Mouse (Mus musculus) liver, embryonic 12.5 days (tissue): Measurements from ENCODE around the gene Pcdh9. TPM values are rescaled to one million over a fixed set of nuclear protein-coding genes. Genes with fewer than 3 reads are reported as not detected.

Experiments
- ATAC-seq: fragments of 200-750 bp; cut with Nextera tagmentation; 2 replicates; pipeline ENCODE4 v1.8.0; 2017; ENCODE audit warnings: moderate number of reproducible peaks, mild to moderate bottlenecking, moderate library complexity
- H3K27ac ChIP-seq: fragments of 300-500 bp; sonication (generic); 2 replicates; pipeline ENCODE4 v1.5.1; 2016; ENCODE audit warnings: mild to moderate bottlenecking
- H3K27me3 ChIP-seq: fragments of 300-500 bp; sonication (generic); replicated peaks from 2 replicates; pipeline ENCODE4 v1.6.1; 2016; ENCODE audit warnings: mild to moderate bottlenecking, moderate library complexity
- H3K36me3 ChIP-seq: fragments of 300-500 bp; sonication (generic); 2 replicates; pipeline ENCODE4 v1.6.1; 2016; ENCODE audit warnings: mild to moderate bottlenecking, moderate library complexity
- H3K4me1 ChIP-seq: fragments of 300-500 bp; sonication (generic); 2 replicates; pipeline ENCODE4 v1.6.1; 2016
- H3K4me2 ChIP-seq: fragments of 300-500 bp; sonication (generic); 2 replicates; pipeline ENCODE4 v1.6.1; 2016; ENCODE audit warnings: mild to moderate bottlenecking, moderate library complexity
- H3K4me3 ChIP-seq: fragments of 300-500 bp; sonication (generic); 2 replicates; pipeline ENCODE4 v1.5.1; 2016; ENCODE audit warnings: mild to moderate bottlenecking, moderate library complexity
- H3K9ac ChIP-seq: fragments of 300-500 bp; sonication (generic); 2 replicates; pipeline ENCODE4 v1.6.1; 2016; ENCODE audit warnings: mild to moderate bottlenecking, moderate library complexity
- H3K9me3 ChIP-seq: fragments of 300-500 bp; sonication (generic); replicated peaks from 2 replicates; pipeline ENCODE4 v1.6.1; 2016; ENCODE audit warnings: mild to moderate bottlenecking, moderate library complexity
- WGBS: fragments of 180-500 bp; shearing (Covaris S2); methylation state at CpG from one replicate; pipeline ENCODE4 v1.1.7; 2016; ENCODE audit not compliant: insufficient replicate concordance; 5-methylcytosine and 5-hydroxymethylcytosine counted together
- polyA plus RNA-seq: library from polyadenylated mRNA; unstranded; fragments of >200 nt; fragmentation: Nextera tagmentation; extraction: Ambion mirVana; gene quantifications from 2 replicates; pipeline ENCODE4 v1.2.1, GENCODE M21; 2016

Pcdh9 gene
- polyA plus RNA-seq, 1 experiment from 2014 or later, result 1.0 TPM

- Histone ChIP-seq H3K4me1 (no peaks in the 10 kb centered on the region), H3K4me3 (no peak overlapping the region), H3K27me3 (no peaks in the 10 kb centered on the region), H3K36me3 (no peaks in the 10 kb centered on the region), H3K9me3 (no peaks in the 10 kb centered on the region), H3K4me2 (no peak overlapping the region), H3K9ac (no peak overlapping the region), H3K27ac (no peak overlapping the region)
- no peak for ATAC-seq
- WGBS, result 58% methylated on average over 2 of the region's 2 CpGs
These were observed 690.7 kb downstream of the Pcdh9 start for GRCm38 (mm10) chr14:93199791-93200190.

DNA sequence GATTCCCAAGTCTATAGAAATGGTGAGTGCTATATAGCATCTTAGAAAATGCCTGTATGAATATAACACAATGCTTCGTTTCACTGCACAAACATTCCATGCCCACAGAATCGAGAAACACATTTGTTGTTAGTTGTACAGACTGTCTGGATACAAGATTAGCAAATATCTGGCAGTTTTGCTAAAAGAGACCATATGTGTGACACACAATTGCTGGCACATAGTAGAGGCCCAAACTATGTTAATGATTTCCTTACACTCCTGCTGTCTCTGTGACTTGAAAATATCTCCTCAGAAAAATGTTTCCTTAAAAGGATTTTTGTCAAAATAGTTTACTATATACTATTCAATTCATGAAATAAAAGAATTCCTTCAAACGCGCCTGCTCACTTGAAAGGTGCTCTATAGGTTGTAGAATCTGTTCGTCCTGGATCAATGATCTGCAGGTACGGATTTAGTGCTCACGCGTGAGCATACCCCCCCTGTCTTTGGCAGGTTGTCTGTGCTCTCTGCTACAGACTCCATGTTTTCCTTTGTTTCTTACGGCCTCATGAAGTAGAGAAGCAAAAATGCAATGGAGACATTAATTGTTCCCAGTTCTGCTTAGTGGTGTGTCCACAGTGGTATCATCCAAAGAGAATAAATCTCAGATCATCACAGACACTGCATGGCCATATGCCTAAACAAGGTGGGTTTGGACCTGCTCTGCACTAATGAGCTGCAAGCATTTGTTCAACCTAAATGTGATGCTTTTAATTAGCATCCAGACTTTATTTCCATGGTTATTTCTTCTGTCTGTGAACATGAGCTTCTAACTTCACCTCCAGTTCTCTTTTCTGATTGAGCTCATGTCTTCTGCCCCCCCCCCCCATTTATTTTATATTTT, 707.6 kb downstream of the Pcdh9 start:
- Histone ChIP-seq H3K27me3 (no peaks in the 10 kb centered on the region), H3K9ac (no peak overlapping the region), H3K4me2 (no peak overlapping the region), H3K36me3 (no peaks in the 10 kb centered on the region), H3K27ac (no peak overlapping the region), H3K4me1 (no peaks in the 10 kb centered on the region), H3K4me3 (no peak overlapping the region), H3K9me3 (no peaks in the 10 kb centered on the region)
- 76% methylated on average over 9 of the region's 9 CpGs for WGBS
- ATAC-seq, result no peak

- Histone ChIP-seq H3K4me3 (no peak overlapping the region), H3K4me2 (no peak overlapping the region), H3K27ac (no peak overlapping the region), H3K36me3 (no peaks in the 10 kb centered on the region), H3K9ac (no peak overlapping the region), H3K9me3 (no peaks in the 10 kb centered on the region), H3K27me3 (no peaks in the 10 kb centered on the region), H3K4me1 (no peaks in the 10 kb centered on the region)
- no peak for ATAC-seq
These were observed 721.3 kb downstream of the Pcdh9 start for GRCm38 (mm10) chr14:93169201-93169600.

DNA sequence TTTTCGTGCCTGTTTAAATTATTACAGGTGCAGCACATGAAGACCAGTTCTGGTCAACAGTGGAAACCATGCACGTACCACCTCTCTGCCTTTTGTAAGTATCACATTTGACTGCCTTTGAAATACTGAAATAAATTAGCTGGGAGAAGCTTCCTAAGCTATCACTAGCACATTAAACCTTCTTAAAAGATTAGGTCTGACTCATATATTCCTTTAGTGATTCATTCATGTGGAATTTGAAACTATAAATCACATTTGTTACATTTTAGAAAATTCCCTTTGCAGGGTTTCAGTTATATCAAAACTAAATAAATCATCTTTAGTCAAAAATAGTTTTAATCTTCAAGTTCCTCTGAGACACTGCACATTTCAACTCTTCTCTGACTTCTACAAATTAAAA, 722.1 kb downstream of the Pcdh9 start:
- Histone ChIP-seq H3K27me3 (no peaks in the 10 kb centered on the region), H3K9ac (no peak overlapping the region), H3K4me1 (no peaks in the 10 kb centered on the region), H3K27ac (no peak overlapping the region), H3K36me3 (no peaks in the 10 kb centered on the region), H3K9me3 (no peaks in the 10 kb centered on the region), H3K4me2 (no peak overlapping the region), H3K4me3 (no peak overlapping the region)
- 66% methylated on average over 2 of the region's 2 CpGs for WGBS
- ATAC-seq, result no peak

GRCm38 (mm10) chr14:93143414-93143813, 747.1 kb downstream of the Pcdh9 start:
- no peak for ATAC-seq
- no peak overlapping the region for H3K27ac ChIP-seq
- H3K4me3 ChIP-seq, result no peak overlapping the region
- H3K4me2 ChIP-seq, result no peak overlapping the region
- 70% methylated on average over 6 of the region's 6 CpGs for WGBS
- no peaks in the 10 kb centered on the region for H3K9me3 ChIP-seq
- H3K27me3 ChIP-seq, result no peaks in the 10 kb centered on the region
- no peak overlapping the region for H3K9ac ChIP-seq
- no peaks in the 10 kb centered on the region for H3K4me1 ChIP-seq
- H3K36me3 ChIP-seq, result no peaks in the 10 kb centered on the region

- WGBS, result 66% methylated on average over 4 of the region's 4 CpGs
- no peak for ATAC-seq
These were observed 748.4 kb downstream of the Pcdh9 start for GRCm38 (mm10) chr14:93142076-93142475.

DNA sequence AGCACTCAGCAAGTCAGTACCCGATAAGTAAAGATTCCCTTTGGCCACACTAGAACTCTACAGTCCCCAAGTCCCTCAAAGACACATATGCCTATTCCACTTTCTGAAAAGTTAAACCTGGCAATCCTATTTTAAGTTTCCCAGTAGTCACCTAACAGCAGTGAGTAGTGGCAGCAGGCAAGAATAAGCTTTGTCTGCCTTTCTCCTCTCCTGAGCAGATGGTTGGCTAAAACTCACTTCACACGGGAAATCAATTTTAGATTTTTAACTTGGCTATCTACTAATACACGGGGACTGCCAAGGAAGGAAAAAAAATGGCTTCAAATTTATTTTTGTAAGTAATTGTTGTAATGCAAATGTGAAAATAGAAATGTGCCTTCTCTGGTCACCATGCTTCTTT, 763.5 kb downstream of the Pcdh9 start:
- Histone ChIP-seq H3K9me3 (no peaks in the 10 kb centered on the region), H3K36me3 (no peaks in the 10 kb centered on the region), H3K27me3 (no peaks in the 10 kb centered on the region), H3K4me2 (no peak overlapping the region), H3K9ac (no peak overlapping the region), H3K27ac (no peak overlapping the region), H3K4me3 (no peak overlapping the region), H3K4me1 (no peaks in the 10 kb centered on the region)
- no peak for ATAC-seq
- 51% methylated on average over 3 of the region's 3 CpGs for WGBS

More at GRCm38 (mm10) chr14:93142076-93142475, 748.4 kb downstream of the Pcdh9 start:
- Histone ChIP-seq H3K9ac (no peak overlapping the region), H3K4me1 (no peaks in the 10 kb centered on the region), H3K27me3 (no peaks in the 10 kb centered on the region), H3K4me2 (no peak overlapping the region), H3K9me3 (no peaks in the 10 kb centered on the region), H3K36me3 (no peaks in the 10 kb centered on the region), H3K27ac (no peak overlapping the region), H3K4me3 (no peak overlapping the region)

GRCm38 (mm10) chr14:93102755-93103154, 787.7 kb downstream of the Pcdh9 start:
- Histone ChIP-seq H3K4me2 (no peak overlapping the region), H3K27me3 (no peaks in the 10 kb centered on the region), H3K4me3 (no peak overlapping the region), H3K27ac (no peak overlapping the region), H3K9ac (no peak overlapping the region), H3K9me3 (no peaks in the 10 kb centered on the region), H3K4me1 (no peaks in the 10 kb centered on the region), H3K36me3 (no peaks in the 10 kb centered on the region)
- 39% methylated on average over 2 of the region's 2 CpGs for WGBS
- no peak for ATAC-seq

- no peak overlapping the region for H3K9ac ChIP-seq
- no peak for ATAC-seq
- no peak overlapping the region for H3K4me2 ChIP-seq
- no peaks in the 10 kb centered on the region for H3K9me3 ChIP-seq
- no peak overlapping the region for H3K27ac ChIP-seq
- no peak overlapping the region for H3K4me3 ChIP-seq
- no peaks in the 10 kb centered on the region for H3K36me3 ChIP-seq
- no peaks in the 10 kb centered on the region for H3K4me1 ChIP-seq
- 60% methylated on average over 2 of the region's 2 CpGs for WGBS
- H3K27me3 ChIP-seq, result no peaks in the 10 kb centered on the region
These were observed 795.4 kb downstream of the Pcdh9 start for GRCm38 (mm10) chr14:93095081-93095480.

- Histone ChIP-seq H3K27me3 (no peaks in the 10 kb centered on the region), H3K4me3 (no peak overlapping the region), H3K9ac (no peak overlapping the region), H3K4me1 (no peaks in the 10 kb centered on the region), H3K9me3 (no peaks in the 10 kb centered on the region), H3K36me3 (no peaks in the 10 kb centered on the region), H3K4me2 (no peak overlapping the region), H3K27ac (no peak overlapping the region)
- 74% methylated on average over 4 of the region's 4 CpGs for WGBS
- no peak for ATAC-seq
These were observed 797.7 kb downstream of the Pcdh9 start for GRCm38 (mm10) chr14:93092806-93093205.

- H3K9me3 ChIP-seq, result no peaks in the 10 kb centered on the region
- no peak for ATAC-seq
- H3K27ac ChIP-seq, result no peak overlapping the region
- 59% methylated on average over 2 of the region's 2 CpGs for WGBS
- no peak overlapping the region for H3K9ac ChIP-seq
- H3K4me2 ChIP-seq, result no peak overlapping the region
- H3K27me3 ChIP-seq, result no peaks in the 10 kb centered on the region
- H3K36me3 ChIP-seq, result no peaks in the 10 kb centered on the region
- H3K4me1 ChIP-seq, result no peaks in the 10 kb centered on the region
- no peak overlapping the region for H3K4me3 ChIP-seq
These were observed 804.8 kb downstream of the Pcdh9 start for GRCm38 (mm10) chr14:93085646-93086045.

DNA sequence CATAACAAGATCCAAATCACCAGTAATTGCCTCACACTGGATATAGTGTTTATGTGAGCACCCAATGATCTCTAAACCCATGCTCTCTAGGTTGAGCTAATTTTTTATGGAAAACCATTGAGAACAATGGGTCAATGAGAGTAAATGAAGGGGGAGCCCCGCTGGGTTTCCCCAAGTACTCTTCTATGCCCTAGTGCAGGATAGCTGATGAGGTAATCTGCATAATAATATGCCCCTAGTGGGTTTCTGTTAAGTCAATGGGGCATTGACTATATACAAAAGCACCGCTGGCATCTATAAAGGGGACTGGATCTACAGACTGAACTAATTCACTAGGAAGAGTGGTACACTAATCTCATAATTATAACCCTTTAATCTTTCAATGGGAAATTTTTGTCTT, 807.3 kb downstream of the Pcdh9 start:
- H3K4me2 ChIP-seq, result no peak overlapping the region
- 24% methylated on average over 2 of the region's 2 CpGs for WGBS
- no peak overlapping the region for H3K9ac ChIP-seq
- H3K9me3 ChIP-seq, result no peaks in the 10 kb centered on the region
- H3K4me3 ChIP-seq, result no peak overlapping the region
- no peak for ATAC-seq
- H3K27ac ChIP-seq, result no peak overlapping the region
- H3K4me1 ChIP-seq, result no peaks in the 10 kb centered on the region
- H3K36me3 ChIP-seq, result no peaks in the 10 kb centered on the region
- H3K27me3 ChIP-seq, result no peaks in the 10 kb centered on the region

DNA sequence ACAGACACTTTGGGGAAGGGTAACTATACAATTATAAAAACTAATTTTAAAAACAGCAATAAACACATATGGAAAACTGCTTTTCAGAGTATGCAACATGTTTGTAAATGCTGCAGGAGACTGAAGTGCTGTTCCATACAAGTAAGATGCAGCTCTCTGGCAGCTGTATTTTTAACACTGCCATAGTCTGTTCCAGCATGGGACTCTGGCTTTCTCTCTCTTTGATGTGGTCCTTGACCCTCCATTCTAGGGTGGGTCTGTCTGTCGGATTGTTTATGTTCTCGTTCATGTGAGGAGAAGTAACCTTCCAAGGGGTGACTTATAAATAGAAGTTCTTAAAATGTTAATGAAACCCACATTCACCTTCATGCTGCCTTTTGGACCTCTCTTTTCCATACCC, 809.6 kb downstream of the Pcdh9 start:
- H3K27me3 ChIP-seq, result no peaks in the 10 kb centered on the region
- H3K9ac ChIP-seq, result no peak overlapping the region
- no peaks in the 10 kb centered on the region for H3K9me3 ChIP-seq
- no peaks in the 10 kb centered on the region for H3K4me1 ChIP-seq
- no peak overlapping the region for H3K4me2 ChIP-seq
- no peak for ATAC-seq
- H3K27ac ChIP-seq, result no peak overlapping the region
- 61% methylated on average over 2 of the region's 2 CpGs for WGBS
- no peaks in the 10 kb centered on the region for H3K36me3 ChIP-seq
- H3K4me3 ChIP-seq, result no peak overlapping the region
